Mouse (Mus musculus) spleen, adult 2 months (tissue): ENCODE data around the gene Stbd1.

Experiments used
- CTCF ChIP-seq: fragments of 200-500 bp; IDR thresholded peaks from 2 replicates; pipeline ENCODE4 v1.5.1; 2011; ENCODE audit warnings: mild to moderate bottlenecking, inconsistent platforms; ENCODE audit not compliant: insufficient read depth, insufficient read length, insufficient replicate concordance; ENCODE audit errors: extremely low read depth
- POLR2A ChIP-seq: fragments of 200-500 bp; IDR thresholded peaks from 2 replicates; pipeline ENCODE4 v1.6.1; 2011; ENCODE audit warnings: low read depth, low read length, inconsistent platforms

DNA sequence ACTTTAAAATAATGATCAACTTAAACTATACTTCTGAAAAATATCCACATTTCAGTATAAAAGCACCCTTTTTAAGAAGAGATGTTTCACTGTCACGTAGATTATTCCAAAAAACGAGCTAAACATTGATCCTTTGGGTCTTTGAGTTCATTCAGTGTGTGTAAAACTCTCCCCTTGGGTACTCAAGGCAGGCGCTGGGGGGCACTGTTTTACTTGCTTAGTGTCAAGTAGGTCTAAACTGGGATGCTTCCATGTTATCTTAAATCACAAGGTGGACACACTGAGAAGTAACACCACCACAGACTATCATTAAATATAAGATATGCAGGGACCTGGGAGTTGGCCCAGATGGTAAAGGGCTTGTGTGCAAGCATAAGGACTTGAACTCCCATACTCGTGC, 30.7 kb downstream of the Stbd1 start:
- TF ChIP-seq CTCF (no peak), POLR2A (no peak)
